Mouse (Mus musculus) cerebellum, adult 2 months (tissue): Measurements from ENCODE around the gene Sema4b. TPM values are rescaled to one million over a fixed set of nuclear protein-coding genes. Genes with fewer than 3 reads are reported as not detected.
A peak's percentile ranks its signal among the peaks of the same experiment; 100 is the strongest.

Source experiments
- DNase-seq, 2 experiments: peaks; one replicate each; pipeline ENCODE4 v3.0.0; 2021
- H3K27ac ChIP-seq: fragments of 200-500 bp; 2 replicates; pipeline ENCODE4 v1.5.1; 2012; ENCODE audit warnings: low read length, control low read depth, inconsistent platforms; ENCODE audit not compliant: insufficient read depth
- H3K27me3 ChIP-seq: fragments of 200-500 bp; 2 replicates; pipeline ENCODE4 v1.6.1; 2012; ENCODE audit warnings: inconsistent platforms, mild to moderate bottlenecking, low read length, moderate library complexity; ENCODE audit not compliant: control insufficient read depth, insufficient read depth
- H3K4me1 ChIP-seq: fragments of 200-500 bp; 2 replicates; pipeline ENCODE4 v1.6.1; 2011; ENCODE audit warnings: low read length; ENCODE audit not compliant: control insufficient read depth, insufficient read depth
- H3K4me3 ChIP-seq: fragments of 200-500 bp; replicated peaks from 2 replicates; pipeline ENCODE3; 2011; ENCODE audit warnings: mild to moderate bottlenecking, low read depth, low read length, control low read depth; ENCODE audit not compliant: insufficient read depth
- CTCF ChIP-seq: fragments of 200-500 bp; IDR thresholded peaks from 2 replicates; pipeline ENCODE4 v1.5.1; 2011; ENCODE audit warnings: low read depth, mild to moderate bottlenecking, control low read depth, low read length, moderate library complexity, borderline replicate concordance; ENCODE audit not compliant: insufficient read depth
- POLR2A ChIP-seq: fragments of 200-500 bp; IDR thresholded peaks from 2 replicates; pipeline ENCODE4 v1.6.1; 2011; ENCODE audit warnings: low read length, control low read depth, borderline replicate concordance; ENCODE audit not compliant: insufficient read depth
- WGBS: fragments of 180-500 bp; shearing (Covaris S2); methylation state at CpG from one replicate; pipeline ENCODE4 v1.1.7; 2018; 5-methylcytosine and 5-hydroxymethylcytosine counted together
- polyA plus RNA-seq: library from polyadenylated mRNA; depleted of rRNA; stranded (reverse); fragments of >200 nt; gene quantifications from 2 replicates; pipeline ENCODE4 v1.2.3, GENCODE M21; 2012

Gene Sema4b
- polyA plus RNA-seq, 1 experiment, result 10.7 TPM

GRCm38 (mm10) chr7:80152756-80153155 is 33.9 kb upstream of the Sema4b start:
- no peaks in the 10 kb centered on the region for H3K27me3 ChIP-seq
- H3K27ac ChIP-seq, result no peak overlapping the region
- 94% methylated on average over 8 of the region's 8 CpGs for WGBS
- H3K4me3 ChIP-seq, result no peak overlapping the region
- DNase-seq, result no peak
- TF ChIP-seq CTCF (no peak), POLR2A (no peak)
- H3K4me1 ChIP-seq, result peaks cover 3% of the 10 kb centered on the region

GRCm38 (mm10) chr7:80154689-80155088 is 32.0 kb upstream of the Sema4b start:
- TF ChIP-seq POLR2A, result no peak
- TF ChIP-seq CTCF, result no peak
- Histone ChIP-seq H3K4me3 (no peak overlapping the region), H3K4me1 (no peaks in the 10 kb centered on the region), H3K27ac (no peak overlapping the region), H3K27me3 (no peaks in the 10 kb centered on the region)
- DNase-seq, result no peak
- 82% methylated on average over 3 of the region's 3 CpGs for WGBS

GRCm38 (mm10) chr7:80156711-80157227 is 29.9 kb upstream of the Sema4b start:
- 28% methylated on average over 13 of the region's 13 CpGs for WGBS
- DNase-seq, result peak; percentile 25 to 31
- TF ChIP-seq POLR2A (no peak), CTCF (peak; percentile 51; the same call in 1 of the 2 replicates)
- Histone ChIP-seq H3K4me1 (no peaks in the 10 kb centered on the region), H3K4me3 (no peak overlapping the region), H3K27me3 (no peaks in the 10 kb centered on the region), H3K27ac (no peak overlapping the region)

DNA sequence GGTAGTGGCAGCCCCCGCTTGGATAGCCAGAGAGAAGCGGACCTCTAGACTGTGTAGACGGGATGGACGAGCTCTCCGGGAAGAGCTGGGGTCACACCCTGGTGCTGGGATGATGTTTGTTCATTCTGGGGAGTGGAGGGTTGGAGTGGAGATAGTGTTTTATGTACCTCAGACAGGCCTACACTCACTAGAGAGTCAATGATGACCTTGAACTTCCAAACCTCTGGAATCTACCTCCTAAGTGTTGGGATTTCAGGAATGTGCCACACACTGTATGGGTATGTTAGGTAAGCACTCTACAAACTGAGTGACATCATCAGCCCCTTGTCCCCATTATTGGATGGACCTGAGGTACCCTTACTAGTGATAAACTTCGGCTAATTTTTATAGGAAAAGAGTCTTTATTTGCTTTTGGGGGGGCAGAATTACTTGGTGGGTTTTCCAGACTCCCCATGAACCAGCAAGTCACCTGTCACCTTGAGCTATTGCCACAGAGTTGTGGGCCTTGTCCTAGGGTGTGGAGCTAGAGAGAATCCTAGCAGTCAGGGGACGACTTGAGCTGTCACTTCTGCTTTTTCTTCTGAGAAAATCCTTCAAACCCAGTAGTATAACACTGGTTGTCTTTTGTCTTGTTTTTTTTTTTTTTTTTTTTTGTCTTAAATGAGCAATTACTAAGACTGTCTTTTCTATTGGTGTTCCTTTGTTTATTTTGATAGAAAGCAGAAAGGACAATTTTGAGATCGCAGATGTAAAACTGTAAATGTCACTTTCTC is 28.0 kb upstream of the Sema4b start:
- DNase-seq, result no peak
- WGBS, result 96% methylated on average over 8 of the region's 8 CpGs
- Histone ChIP-seq H3K4me3 (no peak overlapping the region), H3K27me3 (no peaks in the 10 kb centered on the region), H3K4me1 (no peaks in the 10 kb centered on the region), H3K27ac (no peak overlapping the region)
- TF ChIP-seq POLR2A, result no peak

DNA sequence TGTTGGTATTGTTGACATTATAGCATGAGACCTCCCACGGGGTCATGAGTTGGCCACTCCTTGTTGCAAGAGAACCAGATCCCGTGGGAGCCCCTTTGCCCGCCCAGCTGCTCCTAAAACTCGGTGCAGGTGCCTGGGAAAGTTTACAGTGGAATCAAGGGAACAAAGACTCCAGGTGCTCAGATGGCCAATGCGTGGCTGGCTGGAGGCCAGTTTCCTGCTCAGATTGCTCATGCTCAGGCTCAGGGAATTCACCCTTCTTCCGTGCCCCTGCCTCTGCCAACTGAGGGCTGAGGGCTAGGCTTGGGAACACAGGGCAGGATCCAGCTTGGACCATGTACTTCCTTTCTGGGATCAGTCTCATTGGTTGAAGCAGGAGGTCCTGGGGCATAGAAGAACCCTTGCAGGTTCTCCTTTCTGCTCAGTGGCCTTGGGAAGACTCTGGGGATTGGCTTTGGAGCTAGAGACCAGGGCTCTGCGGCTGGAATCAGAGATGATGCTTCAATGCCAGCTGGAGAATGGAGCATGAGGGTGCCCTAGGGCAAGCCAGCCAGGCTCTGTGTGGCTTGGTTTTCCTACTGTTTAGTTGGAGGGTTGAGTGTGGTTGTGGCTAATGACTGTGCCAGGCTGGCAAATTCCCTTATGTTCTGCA is 26.2 kb upstream of the Sema4b start:
- Histone ChIP-seq H3K4me1 (no peaks in the 10 kb centered on the region), H3K27me3 (no peaks in the 10 kb centered on the region), H3K4me3 (no peak overlapping the region), H3K27ac (no peak overlapping the region)
- DNase-seq, result no peak
- WGBS, result 26% methylated on average over 7 of the region's 7 CpGs
- no peak for TF ChIP-seq CTCF
- TF ChIP-seq POLR2A, result no peak

DNA sequence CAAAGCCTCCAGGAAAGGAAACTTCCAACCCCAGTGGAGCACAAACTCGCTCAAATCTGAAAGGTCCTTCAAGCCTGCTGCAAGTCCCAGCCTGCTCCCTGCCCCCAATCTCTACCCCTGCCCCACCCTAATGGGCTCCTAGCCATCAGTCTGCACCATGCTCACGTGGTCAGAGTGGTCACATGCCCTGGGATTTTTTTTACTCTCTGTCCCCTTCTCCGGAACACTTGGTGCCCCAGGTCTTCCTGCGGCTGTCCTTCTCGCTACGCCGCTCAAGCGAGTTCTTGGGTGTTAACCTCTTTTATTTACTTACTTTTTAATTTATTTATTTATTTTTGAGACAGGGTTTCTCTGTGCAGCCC is 25.7 kb upstream of the Sema4b start:
- DNase-seq, result peak in 1 of 2 experiments; percentile 42

GRCm38 (mm10) chr7:80165432-80165831 is 21.2 kb upstream of the Sema4b start:
- Histone ChIP-seq H3K27me3 (no peaks in the 10 kb centered on the region), H3K4me3 (no peak overlapping the region), H3K4me1 (no peaks in the 10 kb centered on the region), H3K27ac (no peak overlapping the region)
- no peak for TF ChIP-seq POLR2A
- TF ChIP-seq CTCF, result no peak
- 85% methylated on average over 5 of the region's 5 CpGs for WGBS
- no peak for DNase-seq

More for the DNA sequence above, 25.7 kb upstream of the Sema4b start:
- WGBS, result 56% methylated on average over 8 of the region's 8 CpGs
- TF ChIP-seq POLR2A (no peak), CTCF (no peak)
- Histone ChIP-seq H3K27me3 (no peaks in the 10 kb centered on the region), H3K4me3 (no peak overlapping the region), H3K4me1 (no peaks in the 10 kb centered on the region), H3K27ac (no peak overlapping the region)

DNA sequence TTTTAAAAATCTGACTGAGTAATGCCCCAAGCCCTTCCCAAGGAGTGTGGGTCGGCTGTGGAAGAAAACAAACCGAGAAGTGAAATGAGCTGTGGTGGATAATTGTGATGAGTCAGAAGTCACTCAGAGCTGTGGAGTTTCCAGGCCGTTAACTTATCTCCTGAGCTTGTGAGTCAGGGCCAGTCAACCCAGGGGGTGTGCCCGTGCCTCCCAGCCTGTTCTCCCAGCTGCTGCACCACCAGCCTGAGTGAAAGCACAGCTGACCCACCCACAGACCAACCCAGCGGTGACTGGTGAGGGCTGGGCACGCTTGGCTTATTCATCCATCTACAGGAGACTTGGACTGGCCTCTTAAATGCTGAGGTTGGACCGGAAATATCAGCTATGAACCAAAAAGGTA is 19.9 kb upstream of the Sema4b start:
- DNase-seq, result no peak
- H3K27ac ChIP-seq, result no peak overlapping the region
- 30% methylated on average over 7 of the region's 7 CpGs for WGBS
- H3K4me3 ChIP-seq, result no peak overlapping the region
- TF ChIP-seq CTCF (no peak), POLR2A (no peak)
- no peaks in the 10 kb centered on the region for H3K27me3 ChIP-seq
- H3K4me1 ChIP-seq, result no peaks in the 10 kb centered on the region
